Mouse (Mus musculus) urinary bladder, adult 2 months (tissue): ENCODE data around the gene Gm10436. TPM values are rescaled to one million over a fixed set of nuclear protein-coding genes. Genes with fewer than 3 reads are reported as not detected.
"Not testable (repeated sequence)": the region's sequence is repeated elsewhere in the genome, so short reads cannot be mapped to it uniquely, and the experiment has no call there.

ENCODE experiments used
- DNase-seq: peaks from one replicate; pipeline ENCODE4 v3.0.0; 2022; ENCODE audit warnings: low spot score
- polyA plus RNA-seq: library from polyadenylated mRNA; depleted of rRNA; stranded (reverse); fragments of >200 nt; gene quantifications from 2 replicates; pipeline ENCODE4 v1.2.3, GENCODE M21; 2012; rRNA removed

Gm10436 gene
- polyA plus RNA-seq, result not detected in 2 replicates

- DNase-seq, result not testable (repeated sequence)
Measured at GRCm38 (mm10) chr12:88182008-88182407, at the start of gene Gm10436. Gene Gm10436 (minus strand): TSS chr12:88182108.

DNA sequence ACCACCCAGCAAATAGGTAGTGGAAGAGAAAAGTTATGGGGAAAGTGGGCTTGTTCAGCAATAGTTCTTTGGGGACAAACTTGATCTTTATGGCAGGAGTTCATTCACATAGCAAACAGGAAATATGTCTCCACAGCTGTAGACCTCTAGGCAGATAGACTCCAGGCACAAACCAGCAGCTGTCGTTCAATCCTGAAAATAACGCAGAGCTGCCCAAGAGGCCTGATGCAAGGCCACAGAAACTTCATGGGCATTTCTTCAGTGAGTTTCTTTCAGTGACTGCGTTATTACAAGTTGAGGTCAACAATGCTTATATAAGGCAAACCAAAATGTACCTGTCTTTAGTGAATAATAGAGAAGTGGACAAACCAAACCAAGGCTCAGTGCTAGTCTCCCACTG lies 37.5 kb upstream of the Gm10436 start:
- DNase-seq, result no peak

DNA sequence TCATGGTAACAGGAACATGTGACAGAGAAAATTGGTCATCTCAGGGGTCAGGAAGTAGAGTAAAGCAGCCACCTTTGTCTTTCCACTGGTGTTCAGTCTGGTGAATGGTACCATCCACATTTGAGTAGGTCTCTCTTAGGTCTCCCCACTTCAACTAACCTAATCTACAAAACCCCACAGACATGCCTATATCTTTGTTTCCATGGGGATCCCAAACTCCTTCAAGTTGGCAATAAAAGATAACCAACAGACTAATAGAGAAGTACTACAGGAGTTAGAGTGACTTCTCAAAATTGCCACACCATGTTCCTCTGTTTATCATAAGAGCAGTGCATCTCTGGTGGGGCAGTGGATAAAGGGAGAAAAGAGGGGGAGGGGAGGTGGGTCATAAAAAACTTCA lies 36.2 kb upstream of the Gm10436 start:
- DNase-seq, result not testable (repeated sequence)

DNA sequence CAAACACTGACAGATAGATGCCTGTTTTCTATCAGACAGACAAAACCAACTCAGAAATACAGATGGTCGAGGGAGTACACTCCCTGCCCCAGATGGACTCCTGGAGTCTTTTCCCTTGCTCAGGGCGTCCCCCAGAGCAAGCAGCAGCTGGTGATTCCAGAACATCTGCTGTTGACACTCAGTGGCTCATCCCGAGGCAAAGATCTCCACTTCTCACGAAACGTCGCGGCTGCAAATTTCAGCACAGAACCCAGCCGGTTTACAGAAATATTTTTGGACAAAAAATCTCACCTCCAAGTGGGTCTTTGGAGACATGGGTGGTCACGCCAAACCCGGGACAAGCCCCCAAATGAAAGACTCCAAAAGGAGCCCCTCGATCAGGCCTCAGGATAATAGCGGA lies 32.7 kb upstream of the Gm10436 start:
- no peak for DNase-seq

DNA sequence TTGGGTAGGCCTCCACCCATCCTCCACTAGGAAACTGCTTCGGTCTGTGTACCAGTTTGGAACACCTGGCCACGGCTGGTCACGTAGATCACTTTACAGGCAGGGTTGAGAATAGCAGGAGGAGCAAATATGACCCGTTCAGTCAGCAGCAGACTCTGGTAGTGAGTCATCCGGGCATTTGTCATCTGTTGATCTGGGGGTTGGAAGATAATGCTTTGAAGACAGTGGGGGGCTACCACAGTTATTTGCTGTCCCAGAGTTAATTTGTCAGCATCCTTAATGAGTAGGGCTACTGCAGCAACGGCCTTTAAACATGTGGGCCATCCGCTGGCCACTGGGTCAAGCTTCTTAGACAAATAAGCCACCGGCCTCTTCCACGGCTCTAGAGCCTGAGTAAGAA lies 29.6 kb upstream of the Gm10436 start:
- not testable (repeated sequence) for DNase-seq

DNA sequence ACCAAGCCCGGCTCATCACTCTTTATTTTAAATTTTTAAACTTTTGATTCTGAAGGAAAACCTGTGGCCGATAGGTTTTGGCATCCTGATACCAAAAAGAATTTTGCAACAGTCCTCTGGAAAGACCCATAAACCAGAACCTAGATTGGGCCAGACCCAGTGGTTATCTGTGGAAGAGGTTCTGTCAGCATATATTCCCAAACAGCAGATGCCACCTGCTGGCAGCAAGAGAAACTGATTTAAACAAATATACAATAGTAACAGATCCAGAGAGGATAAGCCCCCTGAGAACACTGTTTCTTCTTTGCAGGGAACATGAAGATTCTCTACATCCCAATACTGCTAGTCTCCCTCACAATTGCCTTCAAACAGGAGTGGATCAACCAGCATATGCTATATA lies 20.9 kb upstream of the Gm10436 start:
- no peak for DNase-seq

Other genes starting within 250 kb of the Gm10436 start
- gene Gm2042, start 228.0 kb downstream of the Gm10436 start, polyA plus RNA-seq, result not detected in 2 replicates
- gene Gm2075, start 170.3 kb downstream of the Gm10436 start, polyA plus RNA-seq, result not detected in 2 replicates
- gene Gm6803, start 163.3 kb downstream of the Gm10436 start, polyA plus RNA-seq, result not detected in 2 replicates
- not detected in 2 replicates for gene Gm2056, start 155.1 kb downstream of the Gm10436 start, polyA plus RNA-seq
- not detected in 2 replicates for gene Gm16368, start 98.4 kb downstream of the Gm10436 start, polyA plus RNA-seq
- not detected in 2 replicates for gene Gm8332, start 68.0 kb upstream of the Gm10436 start, polyA plus RNA-seq
- not detected in 2 replicates for gene Gm5662, start 92.4 kb upstream of the Gm10436 start, polyA plus RNA-seq
- gene Gm5039, start 141.9 kb upstream of the Gm10436 start, polyA plus RNA-seq, result not detected in 2 replicates
- gene Adck1, start 178.4 kb upstream of the Gm10436 start, polyA plus RNA-seq, result 19.1 and 22.7 TPM in 2 replicates